Comparison of ENCODE assay signal across 8 mouse cellular contexts in genomic region chr11:97448611-97449394, GRCm38 (mm10). TPM values are rescaled to one million over a fixed set of nuclear protein-coding genes. Genes with fewer than 3 reads are reported as not detected.
DNase-seq lines count a peak whose midpoint lies in the region; ATAC-seq and TF ChIP-seq lines count a peak whose summit lies in the region.

No protein-coding gene starts in this region.

- H3K4me3 ChIP-seq in hindbrain, embryonic 15.5 days, result no peak overlapping the region
- H3K4me3 ChIP-seq in hindbrain, embryonic 14.5 days (replicated peaks; ENCODE audit: low read length), result no peak overlapping the region
- no peak overlapping the region for H3K4me3 ChIP-seq in heart, embryonic 15.5 days
- H3K4me3 ChIP-seq in lung, postnatal 0 days (ENCODE audit: low read depth, low read length), result no peak overlapping the region
- no peak overlapping the region for H3K4me3 ChIP-seq in forebrain, embryonic 11.5 days (ENCODE audit: low read depth, low read length)

- H3K4me1 ChIP-seq in hindbrain, embryonic 15.5 days (replicated peaks), result peaks cover 52% of the 10 kb centered on the region
- peaks cover 43% of the 10 kb centered on the region for H3K4me1 ChIP-seq in hindbrain, embryonic 14.5 days (replicated peaks; ENCODE audit: control insufficient read depth, insufficient read depth, low read length)
- H3K4me1 ChIP-seq in heart, embryonic 15.5 days (replicated peaks), result peaks cover 53% of the 10 kb centered on the region
- H3K4me1 ChIP-seq in lung, postnatal 0 days (ENCODE audit: insufficient read depth, low read depth, low read length), result peaks cover 3% of the 10 kb centered on the region; the same call in 1 of the 2 replicates
- H3K4me1 ChIP-seq in forebrain, embryonic 11.5 days (replicated peaks; ENCODE audit: control insufficient read depth, insufficient read depth, low read length), result peaks cover 9% of the 10 kb centered on the region

- peak overlapping the region; percentile 86 for H3K27ac ChIP-seq in hindbrain, embryonic 15.5 days (replicated peaks)
- no peak overlapping the region for H3K27ac ChIP-seq in hindbrain, embryonic 14.5 days
- H3K27ac ChIP-seq in heart, embryonic 15.5 days, result peak overlapping the region; percentile 88
- peak overlapping the region; percentile 93 for H3K27ac ChIP-seq in lung, postnatal 0 days (ENCODE audit: low read length)
- no peak overlapping the region for H3K27ac ChIP-seq in forebrain, embryonic 11.5 days (ENCODE audit: low read depth, low read length)

- no peaks in the 10 kb centered on the region for H3K9me3 ChIP-seq in hindbrain, embryonic 15.5 days
- no peaks in the 10 kb centered on the region for H3K9me3 ChIP-seq in hindbrain, embryonic 14.5 days (ENCODE audit: control insufficient read depth, low read length)
- no peaks in the 10 kb centered on the region for H3K9me3 ChIP-seq in heart, embryonic 15.5 days (replicated peaks)
- no peaks in the 10 kb centered on the region for H3K9me3 ChIP-seq in lung, postnatal 0 days (ENCODE audit: low read length)
- H3K9me3 ChIP-seq in forebrain, embryonic 11.5 days (ENCODE audit: control insufficient read depth, low read length), result no peaks in the 10 kb centered on the region

- H3K4me2 ChIP-seq in hindbrain, embryonic 15.5 days, result no peak overlapping the region
- no peak overlapping the region for H3K4me2 ChIP-seq in hindbrain, embryonic 14.5 days (replicated peaks)
- no peak overlapping the region for H3K4me2 ChIP-seq in heart, embryonic 15.5 days
- H3K4me2 ChIP-seq in lung, postnatal 0 days (replicated peaks; ENCODE audit: low read depth, low read length), result no peak overlapping the region
- no peak overlapping the region for H3K4me2 ChIP-seq in forebrain, embryonic 11.5 days (ENCODE audit: low read depth, low read length, severe bottlenecking)

- no peak for ATAC-seq in hindbrain, embryonic 15.5 days (ENCODE audit: low FRiP score, low read depth)
- no peak for ATAC-seq in hindbrain, embryonic 14.5 days (ENCODE audit: low FRiP score)
- ATAC-seq in heart, embryonic 15.5 days (replicated peaks; ENCODE audit: insufficient number of reproducible peaks, insufficient read depth, low FRiP score, low read depth), result no peak
- ATAC-seq in lung, postnatal 0 days, result peak; percentile 43
- ATAC-seq in forebrain, embryonic 11.5 days (replicated peaks; ENCODE audit: low FRiP score), result no peak

- H3K9ac ChIP-seq in hindbrain, embryonic 15.5 days, result no peak overlapping the region
- no peak overlapping the region for H3K9ac ChIP-seq in hindbrain, embryonic 14.5 days
- H3K9ac ChIP-seq in heart, embryonic 15.5 days, result no peak overlapping the region
- H3K9ac ChIP-seq in lung, postnatal 0 days (replicated peaks; ENCODE audit: low read depth), result no peak overlapping the region
- H3K9ac ChIP-seq in forebrain, embryonic 11.5 days (ENCODE audit: low read length), result no peak overlapping the region

- no peak for TF ChIP-seq CTCF in lung, postnatal 0 days (IDR thresholded peaks at IDR 0.05)

- peaks cover 11% of the 10 kb centered on the region; the same call in 1 of the 2 replicates for H3K36me3 ChIP-seq in hindbrain, embryonic 15.5 days
- peaks cover 47% of the 10 kb centered on the region for H3K36me3 ChIP-seq in hindbrain, embryonic 14.5 days (replicated peaks; ENCODE audit: control insufficient read depth, insufficient read depth)
- H3K36me3 ChIP-seq in heart, embryonic 15.5 days, result peaks cover 78% of the 10 kb centered on the region
- H3K36me3 ChIP-seq in lung, postnatal 0 days (ENCODE audit: insufficient read depth, low read length), result peaks cover 24% of the 10 kb centered on the region; the same call in 1 of the 2 replicates
- H3K36me3 ChIP-seq in forebrain, embryonic 11.5 days (ENCODE audit: control insufficient read depth, insufficient read depth, low read length), result no peaks in the 10 kb centered on the region; the same call in 1 of the 2 replicates

- DNase-seq in hindbrain, embryonic 14.5 days (ENCODE audit: low spot score), result no peak
- DNase-seq in adrenal gland, adult 8-10 months, result peak; percentile 88
- DNase-seq in lung, postnatal 0 days (ENCODE audit: low spot score), result peak; percentile 91
- DNase-seq in forebrain, embryonic 11.5 days (ENCODE audit: low spot score), result no peak
- DNase-seq in cerebellum, adult 11 months, result no peak
- DNase-seq in frontal cortex, adult 2 months (ENCODE audit: extremely low spot score in 1 of 2, low spot score in 1 of 2), result no peak

- WGBS in hindbrain, embryonic 15.5 days, result 89% methylated on average over 11 of the region's 11 CpGs
- WGBS in hindbrain, embryonic 14.5 days, result 89% methylated on average over 11 of the region's 11 CpGs
- 79% methylated on average over 11 of the region's 11 CpGs for WGBS in heart, embryonic 15.5 days
- 80% methylated on average over 11 of the region's 11 CpGs for WGBS in lung, postnatal 0 days
- 90% methylated on average over 11 of the region's 11 CpGs for WGBS in forebrain, embryonic 11.5 days

- TF ChIP-seq EP300 in lung, postnatal 0 days (IDR thresholded peaks at IDR 0.05), result no peak

- no peaks in the 10 kb centered on the region for H3K27me3 ChIP-seq in hindbrain, embryonic 15.5 days
- no peaks in the 10 kb centered on the region for H3K27me3 ChIP-seq in hindbrain, embryonic 14.5 days (ENCODE audit: control insufficient read depth, insufficient read depth, low read length)
- no peaks in the 10 kb centered on the region for H3K27me3 ChIP-seq in heart, embryonic 15.5 days
- no peaks in the 10 kb centered on the region for H3K27me3 ChIP-seq in lung, postnatal 0 days (replicated peaks; ENCODE audit: insufficient read depth, low read length)
- no peaks in the 10 kb centered on the region for H3K27me3 ChIP-seq in forebrain, embryonic 11.5 days (ENCODE audit: control insufficient read depth, insufficient read depth, low read length)

RNA-seq across cellular contexts. Expression of gene Arhgap23, which starts 33.5 kb away (rescaled TPM):
- 9.9 and 10.1 TPM in 2 replicates for polyA plus RNA-seq in hindbrain, embryonic 15.5 days (2015; fragmentation: Nextera tagmentation; extraction: Ambion mirVana)
- 8.5 and 10.0 TPM in 2 replicates for polyA plus RNA-seq in hindbrain, embryonic 14.5 days (2014; fragmentation: Nextera tagmentation; extraction: Ambion mirVana)
- total RNA-seq in adrenal gland, adult 8-10 months (2022), result 10 to 100 TPM; 23.3 to 36.4 (median 31.8) TPM
- polyA plus RNA-seq in heart, embryonic 15.5 days (2015; fragmentation: Nextera tagmentation; extraction: Ambion mirVana), result 6.0 and 7.8 TPM in 2 replicates
- 7.0 and 8.4 TPM in 2 replicates for polyA plus RNA-seq in lung, postnatal 0 days (2015; fragmentation: Nextera tagmentation; extraction: Ambion mirVana)
- polyA plus RNA-seq in forebrain, embryonic 11.5 days (2014; fragmentation: Nextera tagmentation; extraction: Ambion mirVana), result 3.2 and 4.8 TPM in 2 replicates
- 53.4 and 64.2 TPM in 2 replicates for polyA plus RNA-seq in frontal cortex, adult 2 months (2012; rRNA removed)

RNA-seq across cellular contexts. Expression of gene 4933428G20Rik, which starts 51.3 kb away (rescaled TPM):
- polyA plus RNA-seq in hindbrain, embryonic 15.5 days (2015; fragmentation: Nextera tagmentation; extraction: Ambion mirVana), result 1.2 and 1.3 TPM in 2 replicates
- polyA plus RNA-seq in hindbrain, embryonic 14.5 days (2014; fragmentation: Nextera tagmentation; extraction: Ambion mirVana), result 0.41 TPM in 1 of 2 replicates, not detected in the other
- total RNA-seq in adrenal gland, adult 8-10 months (2022), result under 1 TPM in 3 of 4 experiments, not detected in 1; 0.35 to 0.80 (median 0.45) TPM
- polyA plus RNA-seq in heart, embryonic 15.5 days (2015; fragmentation: Nextera tagmentation; extraction: Ambion mirVana), result 0.78 and 1.0 TPM in 2 replicates
- 0.32 and 0.42 TPM in 2 replicates for polyA plus RNA-seq in lung, postnatal 0 days (2015; fragmentation: Nextera tagmentation; extraction: Ambion mirVana)
- polyA plus RNA-seq in forebrain, embryonic 11.5 days (2014; fragmentation: Nextera tagmentation; extraction: Ambion mirVana), result 0.17 TPM in 1 of 2 replicates, not detected in the other
- polyA plus RNA-seq in frontal cortex, adult 2 months (2012; rRNA removed), result 0.13 and 0.24 TPM in 2 replicates

Comparison
In these comparisons a context has a peak if more than half of its experiments do, and no peak if none do; other contexts are left out.
1. H3K27ac ChIP-seq: peak in hindbrain, embryonic 15.5 days (single experiment), heart, embryonic 15.5 days (single experiment) and lung, postnatal 0 days (single experiment); none in hindbrain, embryonic 14.5 days (single experiment) and forebrain, embryonic 11.5 days (single experiment).
2. DNase-seq: peak in adrenal gland, adult 8-10 months (single experiment) and lung, postnatal 0 days (single experiment); none in hindbrain, embryonic 14.5 days (single experiment), forebrain, embryonic 11.5 days (single experiment), cerebellum, adult 11 months (single experiment) and frontal cortex, adult 2 months (0 of 2).